Mouse (Mus musculus) cerebellum, adult 2 months (tissue): ENCODE results near the gene Leng9.
A peak's percentile ranks its signal among the peaks of the same experiment; 100 is the strongest.

Experiments
- CTCF ChIP-seq: fragments of 200-500 bp; IDR thresholded peaks from 2 replicates; pipeline ENCODE4 v1.5.1; 2011; ENCODE audit warnings: low read depth, mild to moderate bottlenecking, control low read depth, low read length, moderate library complexity, borderline replicate concordance; ENCODE audit not compliant: insufficient read depth
- POLR2A ChIP-seq: fragments of 200-500 bp; IDR thresholded peaks from 2 replicates; pipeline ENCODE4 v1.6.1; 2011; ENCODE audit warnings: low read length, control low read depth, borderline replicate concordance; ENCODE audit not compliant: insufficient read depth

DNA sequence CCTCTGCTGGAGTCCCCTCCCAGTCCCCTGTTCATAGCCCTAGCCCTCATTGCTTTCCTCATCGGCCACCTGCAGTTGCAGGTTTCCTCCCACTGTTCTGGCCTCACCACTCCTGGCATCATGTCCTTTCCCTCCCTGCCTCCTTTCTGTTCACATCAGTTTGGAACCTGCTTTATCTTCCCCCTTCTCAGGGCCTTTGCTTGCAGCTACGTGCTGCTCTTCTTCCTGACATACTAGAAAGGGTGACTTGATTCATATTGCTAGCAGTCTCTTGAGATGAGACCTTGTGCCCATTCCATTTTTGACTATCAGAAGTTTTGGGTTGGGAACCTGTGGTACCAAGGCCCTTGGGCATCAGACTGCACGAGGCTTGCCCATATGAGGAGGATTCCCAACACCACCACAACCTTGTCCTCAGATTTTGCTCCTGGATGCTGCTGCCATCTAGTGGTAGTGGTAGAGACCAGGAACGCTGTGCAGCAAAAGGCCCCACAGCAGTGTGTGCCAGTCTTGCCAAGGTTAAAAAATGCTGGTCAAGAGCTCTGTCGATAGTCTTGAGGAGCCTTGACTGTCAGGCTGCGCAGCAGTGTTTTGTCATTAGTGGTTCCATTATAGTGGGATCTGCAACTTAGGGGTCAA, 4.5 kb downstream of the Leng9 start:
- no peak for TF ChIP-seq POLR2A
- TF ChIP-seq CTCF = peak; percentile 78
